8 mouse cellular contexts compared by ENCODE assay signal in genomic region chr11:120633520-120634343, GRCm38 (mm10). TPM values are rescaled to one million over a fixed set of nuclear protein-coding genes. Genes with fewer than 3 reads are reported as not detected.
DNase-seq lines count a peak whose midpoint lies in the region; ATAC-seq lines count a peak whose summit lies in the region.

Mafg (minus strand) TSS chr11:120633600.

- H3K27me3 ChIP-seq in hindbrain, embryonic 15.5 days: no peaks in the 10 kb centered on the region

- peak within 1 kb of the TSS; percentile 87 for H3K27ac ChIP-seq in hindbrain, embryonic 15.5 days (replicated peaks)

- no peaks in the 10 kb centered on the region for H3K9me3 ChIP-seq in hindbrain, embryonic 15.5 days

- WGBS in hindbrain, embryonic 15.5 days: 14% methylated on average over 45 of the region's 58 CpGs

- H3K4me1 ChIP-seq in hindbrain, embryonic 15.5 days (replicated peaks): peaks cover 39% of the 10 kb centered on the region

- H3K36me3 ChIP-seq in hindbrain, embryonic 15.5 days: peaks cover 6% of the 10 kb centered on the region

- H3K4me2 ChIP-seq in hindbrain, embryonic 15.5 days: peak within 1 kb of the TSS; percentile 87

- peak within 1 kb of the TSS; percentile 77 for H3K4me3 ChIP-seq in hindbrain, embryonic 15.5 days

- peak; percentile 97 for DNase-seq in R1 (ENCODE audit: low read depth, low spot score)
- peak; percentile 92 to 96 for DNase-seq in cerebellum, postnatal 25 days
- peak; percentile 87 to 94 for DNase-seq in frontal cortex, postnatal 36 days (ENCODE audit: low spot score in 2 of 2)
- peak; percentile 89 for DNase-seq in left cerebral cortex, adult 11 months (ENCODE audit: low spot score)
- DNase-seq in lung, postnatal 4 days: peak; percentile 95 to 97
- peak; percentile 93 for DNase-seq in retina, postnatal 7 days (ENCODE audit: low read depth, low spot score)
- DNase-seq in urinary bladder, adult 2 months (ENCODE audit: low spot score): peak; percentile 80

- peak within 1 kb of the TSS; percentile 78 for H3K9ac ChIP-seq in hindbrain, embryonic 15.5 days

- ATAC-seq in hindbrain, embryonic 15.5 days (ENCODE audit: low FRiP score, low read depth): peak; percentile 93

RNA-seq across cellular contexts. Expression of gene Mafg, which starts in this region (rescaled TPM):
- polyA plus RNA-seq in hindbrain, embryonic 15.5 days (2015; fragmentation: Nextera tagmentation; extraction: Ambion mirVana): 42.5 and 42.7 TPM in 2 replicates
- polyA plus RNA-seq in urinary bladder, adult 2 months (2012; rRNA removed): 50.1 and 62.5 TPM in 2 replicates

Comparison
In these comparisons a context has a peak if more than half of its experiments do, and no peak if none do; other contexts are left out.
1. Peak in every context shown above with its lines: DNase-seq, ATAC-seq, H3K4me3 ChIP-seq and H3K27ac ChIP-seq.